Mouse (Mus musculus): ENCODE results near the gene Lama5. TPM values are rescaled to one million over a fixed set of nuclear protein-coding genes. Genes with fewer than 3 reads are reported as not detected.
"Not testable (repeated sequence)": the region's sequence is repeated elsewhere in the genome, so short reads cannot be mapped to it uniquely, and the experiment has no call there.

Lama5 gene
- polyA plus RNA-seq, 1 experiment from 2014 or later, result 3.5 TPM

GRCm38 (mm10) chr2:180175725-180176124, 49.9 kb downstream of the Lama5 start:
- H3K27me3 ChIP-seq, result no peaks in the 10 kb centered on the region
- no peak overlapping the region for H3K4me3 ChIP-seq
- peaks cover 25% of the 10 kb centered on the region for H3K4me1 ChIP-seq (replicated peaks)
- peaks cover 40% of the 10 kb centered on the region for H3K36me3 ChIP-seq
- no peaks in the 10 kb centered on the region for H3K9me3 ChIP-seq
- no peak for ATAC-seq (ENCODE audit: low FRiP score, low read depth)
- H3K9ac ChIP-seq, result no peak overlapping the region
- no peak overlapping the region for H3K27ac ChIP-seq (replicated peaks)
- WGBS, result 96% methylated on average over 7 of the region's 7 CpGs
- H3K4me2 ChIP-seq, result no peak overlapping the region

- peaks cover 40% of the 10 kb centered on the region for H3K36me3 ChIP-seq
Measured at GRCm38 (mm10) chr2:180174121-180174520, 51.5 kb downstream of the Lama5 start.

GRCm38 (mm10) chr2:180173711-180174110, 51.9 kb downstream of the Lama5 start:
- not testable (repeated sequence) for H3K9me3 ChIP-seq; H3K4me3 ChIP-seq; H3K9ac ChIP-seq; H3K27ac ChIP-seq (replicated peaks); H3K27me3 ChIP-seq; ATAC-seq (ENCODE audit: low FRiP score, low read depth)
- Histone ChIP-seq H3K4me1 (replicated peaks) (peaks cover 29% of the 10 kb centered on the region), H3K4me2 (peak overlapping the region; percentile 76; the same call in 1 of the 2 replicates), H3K36me3 (peaks cover 40% of the 10 kb centered on the region)
- 86% methylated on average over 8 of the region's 8 CpGs for WGBS

More at GRCm38 (mm10) chr2:180174121-180174520, 51.5 kb downstream of the Lama5 start:
- no peak overlapping the region for H3K9ac ChIP-seq
- H3K4me2 ChIP-seq, result no peak overlapping the region
- H3K27ac ChIP-seq (replicated peaks), result no peak overlapping the region
- no peak for ATAC-seq (ENCODE audit: low FRiP score, low read depth)
- no peak overlapping the region for H3K4me3 ChIP-seq
- H3K9me3 ChIP-seq, result no peaks in the 10 kb centered on the region
- peaks cover 29% of the 10 kb centered on the region for H3K4me1 ChIP-seq (replicated peaks)
- 95% methylated on average over 5 of the region's 5 CpGs for WGBS
- H3K27me3 ChIP-seq, result no peaks in the 10 kb centered on the region

- Histone ChIP-seq H3K9ac (peak overlapping the region; percentile 98; the same call in 1 of the 2 replicates), H3K4me2 (peak overlapping the region; percentile 76), H3K27me3 (no peaks in the 10 kb centered on the region), H3K9me3 (no peaks in the 10 kb centered on the region), H3K4me3 (peak overlapping the region; percentile 99), H3K27ac (replicated peaks) (no peak overlapping the region), H3K4me1 (replicated peaks) (peaks cover 29% of the 10 kb centered on the region), H3K36me3 (peaks cover 40% of the 10 kb centered on the region)
- no peak for ATAC-seq (ENCODE audit: low FRiP score, low read depth)
- WGBS, result 76% methylated on average over 4 of the region's 4 CpGs
Measured at GRCm38 (mm10) chr2:180173163-180173562, 52.5 kb downstream of the Lama5 start.

- no peaks in the 10 kb centered on the region for H3K27me3 ChIP-seq
- 4% methylated on average over 9 of the region's 9 CpGs for WGBS
- H3K27ac ChIP-seq (replicated peaks), result peak overlapping the region; percentile 96
- peaks cover 32% of the 10 kb centered on the region for H3K36me3 ChIP-seq
- peak overlapping the region; percentile 76 for H3K4me2 ChIP-seq
- H3K4me1 ChIP-seq (replicated peaks), result peaks cover 29% of the 10 kb centered on the region
- ATAC-seq (ENCODE audit: low FRiP score, low read depth), result no peak
- H3K4me3 ChIP-seq, result peak overlapping the region; percentile 99
- H3K9me3 ChIP-seq, result no peaks in the 10 kb centered on the region
- peak overlapping the region; percentile 98 for H3K9ac ChIP-seq
Measured at GRCm38 (mm10) chr2:180172152-180172551, 53.5 kb downstream of the Lama5 start.

GRCm38 (mm10) chr2:180171522-180172070, 54.1 kb downstream of the Lama5 start:
- H3K36me3 ChIP-seq, result peaks cover 27% of the 10 kb centered on the region
- H3K9me3 ChIP-seq, result no peaks in the 10 kb centered on the region
- peak overlapping the region; percentile 99 for H3K4me3 ChIP-seq
- peak overlapping the region; percentile 96 for H3K27ac ChIP-seq (replicated peaks)
- H3K27me3 ChIP-seq, result no peaks in the 10 kb centered on the region
- H3K4me2 ChIP-seq, result peak overlapping the region; percentile 76
- peak; percentile 74 for ATAC-seq (ENCODE audit: low FRiP score, low read depth)
- peak overlapping the region; percentile 98 for H3K9ac ChIP-seq
- WGBS, result under 1% methylated on average over 67 of the region's 80 CpGs
- H3K4me1 ChIP-seq (replicated peaks), result peaks cover 29% of the 10 kb centered on the region

GRCm38 (mm10) chr2:180170806-180171521, 54.7 kb downstream of the Lama5 start, which contains the start of gene Adrm1:
Gene Adrm1 (plus strand): TSS chr2:180171485.
- Histone ChIP-seq H3K36me3 (peaks cover 23% of the 10 kb centered on the region), H3K9me3 (no peaks in the 10 kb centered on the region), H3K4me2 (peak within 1 kb of the TSS; percentile 76), H3K4me1 (replicated peaks) (peaks cover 29% of the 10 kb centered on the region), H3K27ac (replicated peaks) (peak within 1 kb of the TSS; percentile 96), H3K4me3 (peak within 1 kb of the TSS; percentile 99), H3K27me3 (no peaks in the 10 kb centered on the region), H3K9ac (peak within 1 kb of the TSS; percentile 98)
- WGBS, result 6% methylated on average over 41 of the region's 41 CpGs
- peak; percentile 99 for ATAC-seq (ENCODE audit: low FRiP score, low read depth)

GRCm38 (mm10) chr2:180170151-180170805, 55.4 kb downstream of the Lama5 start:
- 87% methylated on average over 11 of the region's 11 CpGs for WGBS

GRCm38 (mm10) chr2:180166869-180167268, 58.8 kb downstream of the Lama5 start:
- no peak overlapping the region for H3K4me2 ChIP-seq
- H3K27me3 ChIP-seq, result no peaks in the 10 kb centered on the region
- peaks cover 19% of the 10 kb centered on the region for H3K36me3 ChIP-seq
- no peak overlapping the region for H3K9ac ChIP-seq
- ATAC-seq (ENCODE audit: low FRiP score, low read depth), result no peak
- H3K4me3 ChIP-seq, result no peak overlapping the region
- WGBS, result 81% methylated on average over 2 of the region's 2 CpGs
- no peaks in the 10 kb centered on the region for H3K9me3 ChIP-seq
- H3K4me1 ChIP-seq (replicated peaks), result peaks cover 8% of the 10 kb centered on the region
- H3K27ac ChIP-seq (replicated peaks), result no peak overlapping the region

More at GRCm38 (mm10) chr2:180170151-180170805, 55.4 kb downstream of the Lama5 start:
- peak overlapping the region; percentile 99; the same call in 1 of the 2 replicates for H3K4me3 ChIP-seq
- H3K4me1 ChIP-seq (replicated peaks), result peaks cover 29% of the 10 kb centered on the region
- no peak overlapping the region for H3K27ac ChIP-seq (replicated peaks)
- no peaks in the 10 kb centered on the region for H3K9me3 ChIP-seq
- no peaks in the 10 kb centered on the region for H3K27me3 ChIP-seq
- no peak overlapping the region for H3K9ac ChIP-seq
- peaks cover 17% of the 10 kb centered on the region for H3K36me3 ChIP-seq
- no peak for ATAC-seq (ENCODE audit: low FRiP score, low read depth)
- peak overlapping the region; percentile 72 for H3K4me2 ChIP-seq

GRCm38 (mm10) chr2:180165855-180166254, 59.8 kb downstream of the Lama5 start:
- H3K4me1 ChIP-seq (replicated peaks), result peaks cover 5% of the 10 kb centered on the region
- H3K4me3 ChIP-seq, result no peak overlapping the region
- no peak overlapping the region for H3K27ac ChIP-seq (replicated peaks)
- H3K9ac ChIP-seq, result no peak overlapping the region
- H3K36me3 ChIP-seq, result peaks cover 24% of the 10 kb centered on the region
- H3K4me2 ChIP-seq, result no peak overlapping the region
- H3K27me3 ChIP-seq, result no peaks in the 10 kb centered on the region
- no peaks in the 10 kb centered on the region for H3K9me3 ChIP-seq
- ATAC-seq (ENCODE audit: low FRiP score, low read depth), result no peak
- WGBS, result 72% methylated on average over 2 of the region's 2 CpGs

- Histone ChIP-seq H3K4me2 (no peak overlapping the region), H3K9ac (no peak overlapping the region), H3K9me3 (no peaks in the 10 kb centered on the region), H3K27me3 (no peaks in the 10 kb centered on the region), H3K27ac (replicated peaks) (no peak overlapping the region), H3K36me3 (peaks cover 75% of the 10 kb centered on the region), H3K4me1 (replicated peaks) (no peaks in the 10 kb centered on the region), H3K4me3 (no peak overlapping the region)
- 94% methylated on average over 3 of the region's 3 CpGs for WGBS
- no peak for ATAC-seq (ENCODE audit: low FRiP score, low read depth)
Measured at GRCm38 (mm10) chr2:180158627-180159026, 67.0 kb downstream of the Lama5 start.

GRCm38 (mm10) chr2:180154796-180155195, 70.9 kb downstream of the Lama5 start:
- H3K9me3 ChIP-seq, result no peaks in the 10 kb centered on the region
- H3K9ac ChIP-seq, result no peak overlapping the region
- peaks cover 81% of the 10 kb centered on the region for H3K36me3 ChIP-seq
- H3K4me2 ChIP-seq, result no peak overlapping the region
- no peak overlapping the region for H3K4me3 ChIP-seq
- no peak for ATAC-seq (ENCODE audit: low FRiP score, low read depth)
- no peak overlapping the region for H3K27ac ChIP-seq (replicated peaks)
- H3K4me1 ChIP-seq (replicated peaks), result no peaks in the 10 kb centered on the region
- H3K27me3 ChIP-seq, result no peaks in the 10 kb centered on the region
- WGBS, result 66% methylated on average over 3 of the region's 3 CpGs
